Mouse (Mus musculus) right cerebral cortex, postnatal 36 days (tissue): ENCODE results near the gene Dap.
A peak's percentile ranks its signal among the peaks of the same experiment; 100 is the strongest.

Experiments
- DNase-seq, 2 experiments: peaks; one replicate each; pipeline ENCODE4 v3.0.0; 2022; ENCODE audit warnings: low spot score in 2 of 2, mixed read lengths in 1 of 2

The Dap gene

GRCm38 (mm10) chr15:31224135-31224761, at the start of gene Dap:
Dap (plus strand) TSS chr15:31224314.
- DNase-seq = peak; percentile 96 to 97

DNA sequence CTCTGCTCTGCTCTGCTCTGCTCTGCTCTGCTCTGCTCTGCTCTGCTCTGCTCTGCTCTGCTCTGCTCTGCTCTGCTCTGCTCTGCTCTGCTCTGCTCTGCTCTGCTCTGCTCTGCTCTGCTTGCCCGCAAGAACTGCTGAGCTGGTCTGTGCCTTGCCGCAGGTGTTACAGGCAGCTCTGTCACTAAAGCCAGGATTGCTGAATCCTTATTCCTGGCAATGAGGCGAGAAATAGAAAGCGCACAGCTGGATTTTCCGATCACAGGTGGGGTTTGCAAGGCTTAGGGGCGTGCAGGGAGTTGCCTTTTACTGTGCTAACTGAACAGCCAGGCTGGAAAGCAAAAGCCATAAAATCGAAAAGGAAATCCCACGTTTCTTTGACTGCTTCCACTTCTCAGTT, 47.5 kb upstream of the Dap start:
- no peak for DNase-seq

DNA sequence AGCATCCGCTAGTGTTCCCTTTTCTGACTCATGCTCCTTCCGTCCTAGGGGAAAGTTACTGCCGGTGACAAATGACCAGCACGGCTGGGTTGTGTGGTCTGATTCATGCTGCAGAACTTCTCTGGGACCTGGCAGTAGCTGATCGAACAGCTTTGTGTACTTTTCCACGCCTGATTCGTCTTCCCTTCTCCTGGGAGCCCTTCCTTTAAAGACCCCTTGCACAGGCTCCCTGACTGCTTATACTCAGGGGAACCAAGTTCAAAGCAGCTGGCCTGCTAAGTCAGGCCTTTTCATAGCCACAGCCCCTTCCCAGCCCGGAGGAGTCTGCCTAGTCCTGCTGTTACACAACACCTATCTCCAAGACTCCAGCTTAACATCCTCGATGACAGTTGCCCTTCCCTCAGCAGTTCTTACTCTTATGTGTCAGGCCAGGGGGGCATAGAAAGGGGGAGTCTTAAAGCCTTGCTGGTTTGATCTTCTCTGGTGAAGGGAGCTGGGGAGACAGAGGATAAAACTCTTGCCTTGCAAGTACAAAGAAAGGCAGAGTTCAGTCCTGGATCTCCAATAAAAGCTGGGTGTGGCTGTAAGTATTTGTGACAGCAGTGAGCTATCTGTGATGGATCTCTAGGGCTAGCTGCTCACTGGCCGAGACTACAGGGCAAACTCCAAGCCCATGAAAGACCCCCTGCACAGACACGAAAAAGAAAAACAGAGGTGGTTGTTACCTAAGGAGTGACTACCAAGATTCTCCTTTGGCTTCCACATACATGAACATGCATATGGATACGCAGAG, 39.3 kb upstream of the Dap start:
- DNase-seq = no peak

DNA sequence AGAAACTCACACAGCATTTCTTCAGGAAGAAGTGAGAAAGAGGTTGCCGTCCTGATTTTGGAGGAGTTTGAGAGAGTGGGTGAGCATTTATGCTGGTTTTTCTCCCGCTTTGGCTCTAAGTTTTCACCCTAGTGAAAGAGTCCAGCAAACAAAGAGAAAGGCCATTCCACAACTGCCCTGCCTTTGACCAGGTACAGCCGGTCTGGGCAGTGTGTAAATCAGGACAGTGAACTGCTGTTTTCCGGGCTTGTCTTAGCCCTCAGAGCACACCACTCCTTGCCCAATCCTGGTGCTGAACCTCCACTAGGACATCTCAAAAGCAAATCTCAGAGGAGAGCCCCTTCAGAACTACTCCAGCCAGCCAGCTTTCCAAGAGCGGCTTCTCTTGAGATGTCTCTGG, 38.6 kb upstream of the Dap start:
- no peak for DNase-seq

DNA sequence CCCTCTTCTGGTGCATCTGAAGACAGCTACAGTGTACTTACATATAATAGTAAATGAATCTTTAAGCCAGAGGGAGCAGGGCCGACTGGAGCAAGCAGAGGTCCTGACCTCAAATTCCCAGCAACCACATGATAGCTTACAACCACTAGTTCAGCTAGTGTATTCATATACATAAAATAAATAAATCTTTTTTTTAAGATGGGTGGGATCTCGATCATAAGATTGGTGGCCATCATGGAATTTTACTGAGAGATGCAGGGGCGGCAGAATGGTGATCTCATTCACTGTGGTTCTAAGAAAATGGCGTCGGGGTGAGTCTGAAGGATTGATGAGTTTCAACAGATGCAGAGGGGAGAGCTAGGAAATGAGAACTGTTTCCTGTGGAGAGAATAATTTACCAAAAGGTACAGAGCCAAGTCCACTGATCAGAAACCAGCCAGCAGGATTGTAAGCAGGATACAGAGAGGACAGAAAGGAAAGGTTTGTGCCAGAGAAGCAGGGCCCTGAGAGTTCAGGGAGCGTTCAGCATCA, 37.7 kb upstream of the Dap start:
- DNase-seq = no peak

DNA sequence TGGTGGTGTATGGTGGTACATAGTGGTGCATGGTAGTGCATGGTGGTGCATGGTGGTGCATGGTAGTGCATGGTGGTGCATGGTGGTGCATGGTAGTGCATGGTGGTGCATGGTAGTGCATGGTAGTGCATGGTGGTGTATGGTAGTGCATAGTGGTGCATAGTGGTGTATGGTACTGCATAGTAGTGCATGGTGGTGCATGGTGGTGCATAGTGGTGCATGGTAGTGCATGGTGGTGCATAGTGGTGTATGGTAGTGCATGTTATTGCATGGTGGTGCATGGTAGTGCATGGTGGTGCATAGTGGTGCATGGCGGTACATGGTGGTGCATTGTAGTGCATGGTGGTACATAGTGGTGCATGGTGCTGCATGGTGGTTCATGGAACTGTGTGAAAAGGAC, 31.6 kb upstream of the Dap start:
- no peak for DNase-seq

DNA sequence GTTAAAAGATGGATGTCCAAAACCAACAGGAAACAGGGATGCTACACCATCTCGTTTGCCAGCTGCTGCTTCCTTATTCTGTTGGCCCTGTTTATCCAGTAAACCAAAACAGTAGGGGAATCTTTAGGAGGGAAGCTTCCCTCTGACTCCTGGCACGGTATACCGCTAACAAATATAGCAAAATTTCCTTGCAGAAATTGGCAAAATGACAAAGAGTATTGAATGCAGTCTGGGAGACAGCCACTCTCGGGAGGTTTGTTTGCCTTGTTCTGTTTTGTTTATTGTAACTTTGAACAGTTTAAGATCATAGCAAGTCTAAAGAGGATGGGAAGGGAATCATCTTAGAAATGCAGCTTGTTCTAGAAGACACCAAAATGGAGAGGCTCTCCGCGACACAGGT, 28.3 kb upstream of the Dap start:
- DNase-seq = no peak

DNA sequence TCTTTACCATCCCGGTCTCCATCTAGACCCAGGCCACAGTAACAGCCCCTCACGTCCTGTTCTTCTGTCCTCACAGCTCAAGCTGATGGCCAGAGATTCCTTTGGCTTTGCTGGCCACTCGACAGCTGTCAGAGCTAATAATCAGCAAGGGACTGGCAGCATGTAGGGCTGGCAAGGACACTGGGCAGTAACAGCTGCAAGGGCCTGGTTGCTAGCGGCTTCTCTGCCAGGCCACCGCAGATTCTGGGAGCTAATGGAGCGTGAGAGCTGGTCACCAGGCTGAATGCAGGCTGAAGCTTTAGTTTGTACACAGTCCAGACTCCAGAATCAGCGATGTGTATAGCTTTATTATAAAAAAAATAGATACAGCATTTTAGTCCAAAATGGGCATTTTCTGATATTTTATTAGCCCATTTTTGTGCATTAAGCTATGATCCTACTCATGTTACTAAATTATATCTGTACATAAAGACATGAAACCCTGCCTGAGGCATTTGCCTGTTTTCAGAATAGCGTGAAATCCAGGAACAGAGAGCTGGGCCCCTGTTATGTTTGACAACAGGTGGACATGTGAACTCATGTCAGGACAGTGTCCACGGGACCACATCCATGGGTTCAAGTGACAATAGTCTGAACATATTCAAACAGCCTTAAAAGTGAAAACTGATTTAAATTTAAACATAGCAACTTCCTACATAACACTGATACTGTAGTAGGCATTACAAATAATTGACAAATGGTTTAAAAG, 16.6 kb upstream of the Dap start:
- no peak for DNase-seq

DNA sequence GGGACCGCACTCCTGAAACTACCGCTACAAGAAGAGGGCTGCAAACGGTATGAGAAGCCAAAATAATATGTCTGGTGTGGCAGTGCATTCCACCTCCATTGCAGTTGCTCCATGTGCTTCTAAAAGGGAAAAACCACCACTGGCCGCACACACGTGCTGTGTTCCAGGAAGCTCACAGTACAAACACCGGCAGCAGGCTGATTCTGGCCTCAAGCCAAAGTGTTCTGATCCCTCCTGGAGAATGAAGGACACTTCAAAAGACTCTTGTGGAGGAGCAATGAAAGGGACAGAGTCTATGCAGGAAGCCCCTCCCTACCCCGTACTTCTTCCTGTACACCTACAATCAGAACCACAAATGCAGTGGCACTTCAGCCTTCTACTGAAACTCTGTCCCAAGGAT, 12.2 kb upstream of the Dap start:
- no peak for DNase-seq

DNA sequence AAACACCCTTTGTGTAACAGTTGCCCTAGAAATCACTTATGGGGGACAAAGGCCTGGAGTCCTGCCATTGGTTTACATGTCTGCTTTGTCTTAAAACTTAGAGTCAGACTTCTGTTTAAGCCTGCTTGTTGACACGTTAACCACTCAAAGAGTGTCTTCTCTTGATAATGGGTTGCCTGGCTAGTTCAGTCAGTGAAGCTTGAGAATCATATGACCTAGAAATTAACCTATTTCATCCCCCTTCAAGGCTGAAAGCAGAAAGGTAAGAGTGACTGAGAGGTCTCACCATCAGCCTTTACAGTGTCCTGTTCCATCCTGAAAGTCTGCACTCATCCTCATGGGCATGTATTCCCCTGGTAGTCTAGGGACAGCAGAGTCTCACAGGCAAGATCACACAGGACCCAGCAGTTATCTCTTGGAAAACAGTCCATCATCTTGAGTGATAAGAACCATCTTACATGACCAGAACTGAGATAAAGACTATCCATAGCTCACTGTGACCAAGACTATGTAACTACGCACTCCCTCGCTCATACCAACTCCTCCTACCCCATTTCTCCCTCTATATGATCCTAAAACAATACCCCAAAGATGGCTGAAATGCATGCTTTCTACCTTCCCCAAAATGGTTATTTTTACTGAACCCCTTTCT, 10.4 kb upstream of the Dap start:
- DNase-seq = no peak

DNA sequence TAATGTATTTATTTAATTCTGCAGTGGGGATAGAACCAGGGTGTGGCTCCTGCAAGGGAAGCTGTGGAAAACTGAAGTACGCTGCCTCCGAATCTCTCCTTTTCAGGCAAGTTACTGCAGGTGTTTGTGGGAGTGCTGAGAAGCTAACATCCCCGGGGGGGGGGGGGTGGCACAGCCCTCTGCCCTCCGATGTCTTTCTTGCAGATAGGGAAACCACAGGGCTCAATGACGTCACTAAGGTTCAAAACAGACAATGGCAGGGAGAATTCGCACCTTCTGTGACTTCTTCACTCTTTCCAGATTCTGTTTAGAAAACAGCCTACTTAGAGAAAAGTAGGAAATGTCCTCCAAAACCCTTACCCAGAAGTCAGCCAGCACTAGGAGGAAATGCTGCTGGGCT, 1.9 kb upstream of the Dap start:
- DNase-seq = no peak

GRCm38 (mm10) chr15:31223596-31224134, 449 bp upstream of the Dap start:
- DNase-seq = no peak

DNA sequence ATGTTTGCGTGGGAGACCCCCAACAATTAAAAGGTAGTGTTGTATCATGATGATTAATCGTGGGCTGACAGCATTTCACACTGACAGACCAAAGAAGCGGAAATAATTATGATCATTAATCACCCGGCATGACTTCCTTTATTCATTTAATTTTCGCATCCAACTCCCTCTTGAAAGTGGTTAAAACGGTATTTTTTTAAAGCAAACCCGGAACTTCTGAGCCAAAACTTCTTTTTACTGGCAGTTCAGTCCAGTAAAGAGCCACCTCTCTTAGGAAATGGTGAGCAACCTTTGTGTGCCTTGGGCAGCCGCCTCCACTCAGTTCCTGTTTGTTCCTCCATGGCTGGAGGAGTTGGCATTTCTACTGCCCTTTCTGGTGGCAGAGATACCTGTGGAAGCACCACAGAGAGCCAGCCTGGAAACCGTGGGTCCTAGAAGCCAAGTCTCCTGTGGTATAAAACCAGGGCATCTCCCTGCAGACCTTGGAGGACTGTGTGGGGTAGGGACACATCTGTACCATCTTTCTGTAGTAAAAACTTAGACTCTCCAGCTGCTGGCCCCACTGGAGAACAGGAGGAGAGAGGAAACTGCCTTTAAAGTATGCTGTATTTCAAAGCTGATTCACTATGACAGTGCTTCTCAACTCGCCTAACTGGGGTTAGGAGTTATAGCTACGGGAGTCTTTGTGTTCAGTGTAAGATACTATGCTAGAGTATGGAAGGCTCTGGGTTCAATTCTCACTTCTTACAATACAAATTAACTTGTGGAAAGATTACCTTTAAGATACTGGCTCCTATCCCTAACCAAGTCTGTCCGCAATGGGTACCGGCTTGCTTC, 910 bp downstream of the Dap start:
- no peak for DNase-seq

- DNase-seq = no peak
Observed at GRCm38 (mm10) chr15:31225643-31226325, 1.7 kb downstream of the Dap start.

- no peak for DNase-seq
Observed at GRCm38 (mm10) chr15:31226464-31226863, 2.4 kb downstream of the Dap start.

DNA sequence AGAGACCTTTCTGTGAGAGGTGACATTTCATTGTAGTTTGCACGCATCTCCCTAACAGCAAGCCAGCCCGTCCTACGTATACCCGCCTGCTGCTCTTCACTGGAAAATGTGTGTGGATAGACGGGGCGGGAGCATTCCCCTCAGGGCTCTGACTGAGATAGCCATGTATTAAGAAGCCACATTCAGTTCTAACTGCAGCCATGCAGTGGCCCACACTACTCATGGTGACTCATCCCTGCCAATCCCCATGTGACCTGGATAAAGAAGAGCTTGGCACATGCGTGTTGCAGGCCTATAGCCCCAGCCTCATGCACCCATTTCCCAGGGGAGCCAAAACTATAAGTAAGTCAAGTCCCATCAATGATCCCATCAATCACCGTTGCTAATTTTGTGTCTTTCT, 3.7 kb downstream of the Dap start:
- no peak for DNase-seq

DNA sequence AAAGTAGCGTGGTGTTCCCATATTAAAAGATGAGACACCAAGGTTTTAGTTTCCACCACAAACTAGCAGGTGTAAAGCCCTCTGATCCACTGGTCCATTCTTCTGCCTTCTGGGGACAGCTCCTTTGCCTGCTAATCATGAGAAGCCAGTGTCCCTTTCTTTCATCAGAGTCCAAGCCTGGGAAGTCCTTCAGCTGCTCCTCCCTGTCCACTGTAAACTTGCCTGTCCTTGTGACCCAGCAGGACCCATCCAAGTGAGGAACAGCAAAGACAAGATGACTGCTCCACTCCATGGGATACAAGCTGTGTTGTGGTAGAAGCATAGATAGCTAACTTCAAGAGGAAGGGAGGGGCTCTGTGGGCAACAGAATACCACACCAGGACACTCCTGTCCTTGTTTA, 8.9 kb downstream of the Dap start:
- no peak for DNase-seq

- DNase-seq = no peak
Observed at GRCm38 (mm10) chr15:31235794-31236548, 11.9 kb downstream of the Dap start.

GRCm38 (mm10) chr15:31236549-31236907, 12.4 kb downstream of the Dap start:
- no peak for DNase-seq

DNA sequence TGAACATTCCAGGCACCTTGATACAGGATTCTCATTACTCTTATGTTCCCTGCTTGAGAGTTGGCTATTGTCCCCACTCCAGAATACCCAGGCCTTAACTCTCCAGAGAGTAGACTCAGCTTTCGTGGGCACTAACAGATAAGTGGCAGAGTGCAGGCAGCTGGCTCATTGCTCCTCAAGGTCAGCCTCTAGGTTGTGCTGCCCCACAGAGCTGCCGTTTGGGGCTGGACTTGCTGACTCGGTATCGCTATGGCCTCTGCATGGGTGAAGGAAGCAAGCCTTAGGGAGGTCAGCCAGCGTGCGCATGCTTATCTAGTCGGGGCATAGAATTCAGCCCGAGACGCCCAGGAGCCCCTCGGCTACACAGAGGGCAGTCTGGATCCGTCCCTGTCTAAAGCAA, 13.3 kb downstream of the Dap start:
- DNase-seq = no peak
